Mouse (Mus musculus): ENCODE data around the gene Stat4. TPM values are rescaled to one million over a fixed set of nuclear protein-coding genes. Genes with fewer than 3 reads are reported as not detected.

The Stat4 gene
- total RNA-seq, 1 experiment from 2014 or later = 117 TPM

Other genes starting within 250 kb of the Stat4 start
- 2.2 TPM in 1 of 2 replicates, not detected in the other for gene Myo1b, start 71.1 kb upstream of the Stat4 start, total RNA-seq (2017)
- gene Stat1, start 132.3 kb downstream of the Stat4 start, total RNA-seq (2017) = 342 and 358 TPM in 2 replicates
- 254 and 296 TPM in 2 replicates for gene Gls, start 246.1 kb downstream of the Stat4 start, total RNA-seq (2017)

Measured in neutrophil, adult 5-6 weeks (primary cell).